Mouse (Mus musculus) embryonic facial prominence, embryonic 11.5 days (tissue): ENCODE measurements around the gene Atp8a1. TPM values are rescaled to one million over a fixed set of nuclear protein-coding genes. Genes with fewer than 3 reads are reported as not detected.

ENCODE experiments used
- ATAC-seq: fragments of 200-750 bp; cut with Nextera tagmentation; replicated peaks from 2 replicates; pipeline ENCODE4 v1.8.0; 2017; ENCODE audit warnings: low read depth; ENCODE audit not compliant: insufficient number of reproducible peaks, low FRiP score, low TSS enrichment
- DNase-seq: peaks from one replicate; pipeline ENCODE4 v3.0.0-alpha.2; 2015; ENCODE audit warnings: low spot score
- H3K27ac ChIP-seq: fragments of 300-500 bp; sonication (generic); replicated peaks from 2 replicates; pipeline ENCODE4 v1.5.1; 2014; ENCODE audit warnings: mild to moderate bottlenecking, low read depth, low read length, control low read depth
- H3K27me3 ChIP-seq: fragments of 300-500 bp; sonication (generic); 2 replicates; pipeline ENCODE4 v1.6.1; 2014; ENCODE audit warnings: mild to moderate bottlenecking, low read length, moderate library complexity, mixed read lengths; ENCODE audit not compliant: control insufficient read depth, insufficient read depth
- H3K36me3 ChIP-seq: fragments of 300-500 bp; sonication (generic); replicated peaks from 2 replicates; pipeline ENCODE4 v1.6.1; 2014; ENCODE audit warnings: low read depth, mild to moderate bottlenecking, low read length, moderate library complexity, mixed read lengths; ENCODE audit not compliant: control insufficient read depth, insufficient read depth
- H3K4me1 ChIP-seq: fragments of 300-500 bp; sonication (generic); 2 replicates; pipeline ENCODE4 v1.6.1; 2014; ENCODE audit warnings: low read length, mixed read lengths; ENCODE audit not compliant: control insufficient read depth, insufficient read depth
- H3K4me2 ChIP-seq: fragments of 300-500 bp; sonication (generic); 2 replicates; pipeline ENCODE4 v1.6.1; 2014; ENCODE audit warnings: low read depth, mild to moderate bottlenecking, control low read depth, low read length, moderate library complexity
- H3K4me3 ChIP-seq: fragments of 300-500 bp; sonication (generic); 2 replicates; pipeline ENCODE4 v1.5.1; 2014; ENCODE audit warnings: low read depth, low read length, control low read depth
- H3K9ac ChIP-seq: fragments of 300-500 bp; sonication (generic); replicated peaks from 2 replicates; pipeline ENCODE4 v1.6.1; 2014; ENCODE audit warnings: mild to moderate bottlenecking, control low read depth, low read length
- H3K9me3 ChIP-seq: fragments of 300-500 bp; sonication (generic); replicated peaks from 2 replicates; pipeline ENCODE4 v1.6.1; 2016; ENCODE audit warnings: mild to moderate bottlenecking, low read length, inconsistent platforms, mixed read lengths; ENCODE audit not compliant: control insufficient read depth
- WGBS: fragments of 180-500 bp; shearing (Covaris S2); extraction: QIAGEN DNeasy Blood & Tissue Kit; methylation state at CpG from one replicate; pipeline ENCODE4 v1.1.7; 2014; 5-methylcytosine and 5-hydroxymethylcytosine counted together
- polyA plus RNA-seq: library from polyadenylated mRNA; unstranded; fragments of >200 nt; fragmentation: Nextera tagmentation; extraction: Ambion mirVana; gene quantifications from 2 replicates; pipeline ENCODE4 v1.2.1, GENCODE M21; 2014

The Atp8a1 gene
- polyA plus RNA-seq, 1 experiment from 2014 or later, result 14.9 TPM

- WGBS, result 64% methylated on average over 10 of the region's 10 CpGs
- Histone ChIP-seq H3K36me3 (no peaks in the 10 kb centered on the region), H3K4me2 (no peak overlapping the region), H3K4me3 (no peak overlapping the region), H3K9ac (no peak overlapping the region), H3K27ac (no peak overlapping the region), H3K9me3 (no peaks in the 10 kb centered on the region), H3K4me1 (no peaks in the 10 kb centered on the region), H3K27me3 (no peaks in the 10 kb centered on the region)
- DNase-seq, result no peak
- ATAC-seq, result no peak; the same call in 1 of the 2 replicates
Observed at GRCm38 (mm10) chr5:67752629-67753028, 94.6 kb downstream of the Atp8a1 start.

GRCm38 (mm10) chr5:67752007-67752406, 95.2 kb downstream of the Atp8a1 start:
- Histone ChIP-seq H3K9me3 (no peaks in the 10 kb centered on the region), H3K4me3 (no peak overlapping the region), H3K4me2 (no peak overlapping the region), H3K27ac (no peak overlapping the region), H3K36me3 (no peaks in the 10 kb centered on the region), H3K4me1 (no peaks in the 10 kb centered on the region), H3K27me3 (no peaks in the 10 kb centered on the region), H3K9ac (no peak overlapping the region)
- DNase-seq (peak; percentile 66), ATAC-seq (no peak)
- WGBS, result 51% methylated on average over 3 of the region's 3 CpGs

- Histone ChIP-seq H3K9me3 (no peaks in the 10 kb centered on the region), H3K27ac (no peak overlapping the region), H3K9ac (no peak overlapping the region), H3K4me2 (no peak overlapping the region), H3K27me3 (no peaks in the 10 kb centered on the region), H3K4me3 (no peak overlapping the region), H3K4me1 (no peaks in the 10 kb centered on the region), H3K36me3 (no peaks in the 10 kb centered on the region)
- ATAC-seq (no peak), DNase-seq (no peak)
- WGBS, result 91% methylated on average over 3 of the region's 3 CpGs
Observed at GRCm38 (mm10) chr5:67739261-67739660, 108.0 kb downstream of the Atp8a1 start.

GRCm38 (mm10) chr5:67738133-67738532, 109.1 kb downstream of the Atp8a1 start:
- no peak overlapping the region for H3K27ac ChIP-seq
- H3K4me3 ChIP-seq, result no peak overlapping the region
- 77% methylated on average over 10 of the region's 10 CpGs for WGBS
- peak; percentile 51 for DNase-seq
- no peaks in the 10 kb centered on the region for H3K4me1 ChIP-seq
- no peaks in the 10 kb centered on the region for H3K36me3 ChIP-seq
- H3K9ac ChIP-seq, result no peak overlapping the region
- no peaks in the 10 kb centered on the region for H3K27me3 ChIP-seq
- no peaks in the 10 kb centered on the region for H3K9me3 ChIP-seq
- no peak overlapping the region for H3K4me2 ChIP-seq
- ATAC-seq, result no peak

GRCm38 (mm10) chr5:67735771-67736170, 111.5 kb downstream of the Atp8a1 start:
- Histone ChIP-seq H3K4me2 (no peak overlapping the region), H3K4me3 (no peak overlapping the region), H3K4me1 (no peaks in the 10 kb centered on the region), H3K27ac (no peak overlapping the region), H3K27me3 (no peaks in the 10 kb centered on the region), H3K9ac (no peak overlapping the region), H3K9me3 (no peaks in the 10 kb centered on the region), H3K36me3 (no peaks in the 10 kb centered on the region)
- DNase-seq (no peak), ATAC-seq (no peak)
- 100% methylated on average over 1 of the region's 1 CpGs for WGBS

- no peak for DNase-seq
- Histone ChIP-seq H3K9me3 (no peaks in the 10 kb centered on the region), H3K27ac (no peak overlapping the region), H3K4me2 (no peak overlapping the region), H3K9ac (no peak overlapping the region), H3K4me3 (no peak overlapping the region), H3K36me3 (no peaks in the 10 kb centered on the region), H3K27me3 (no peaks in the 10 kb centered on the region), H3K4me1 (no peaks in the 10 kb centered on the region)
- ATAC-seq, result no peak
- WGBS, result 69% methylated on average over 9 of the region's 9 CpGs
Observed at GRCm38 (mm10) chr5:67733551-67734258, 113.5 kb downstream of the Atp8a1 start.

GRCm38 (mm10) chr5:67733150-67733549, 114.1 kb downstream of the Atp8a1 start:
- Histone ChIP-seq H3K4me2 (no peak overlapping the region), H3K9me3 (no peaks in the 10 kb centered on the region), H3K27me3 (no peaks in the 10 kb centered on the region), H3K4me1 (no peaks in the 10 kb centered on the region), H3K27ac (no peak overlapping the region), H3K4me3 (no peak overlapping the region), H3K9ac (no peak overlapping the region), H3K36me3 (no peaks in the 10 kb centered on the region)
- 80% methylated on average over 6 of the region's 6 CpGs for WGBS
- no peak for ATAC-seq
- no peak for DNase-seq

GRCm38 (mm10) chr5:67727755-67728154, 119.5 kb downstream of the Atp8a1 start:
- no peak for ATAC-seq
- no peaks in the 10 kb centered on the region for H3K27me3 ChIP-seq
- no peak overlapping the region for H3K27ac ChIP-seq
- H3K4me1 ChIP-seq, result no peaks in the 10 kb centered on the region
- H3K9me3 ChIP-seq, result no peaks in the 10 kb centered on the region
- H3K4me2 ChIP-seq, result no peak overlapping the region
- peak; percentile 78 for DNase-seq
- WGBS, result 10% methylated on average over 2 of the region's 2 CpGs
- H3K36me3 ChIP-seq, result no peaks in the 10 kb centered on the region
- no peak overlapping the region for H3K4me3 ChIP-seq
- no peak overlapping the region for H3K9ac ChIP-seq
